Mouse (Mus musculus): ENCODE measurements at regions not wholly inside any gene's neighbourhood (a gene's known extent, or its start where the extent isn't known, plus 50 kb on each side); places are given as distances from the start of the nearest gene placed in this dataset.

- no peak for TF ChIP-seq POLR2A (IDR thresholded peaks at IDR 0.05; ENCODE audit: borderline replicate concordance, control insufficient read depth, low read depth, low read length)
- TF ChIP-seq CTCF (IDR thresholded peaks at IDR 0.05; ENCODE audit: control insufficient read depth, insufficient read depth, low read length): no peak
These were observed 176.1 kb upstream of the Ldb2 start for GRCm38 (mm10) chr5:44975456-44976195.
